Mouse (Mus musculus) fibroblast of lung, adult 2 months (primary cell): Measurements from ENCODE around the gene Dnah1.
A peak's percentile ranks its signal among the peaks of the same experiment; 100 is the strongest.

Experiments used
- DNase-seq: peaks from one replicate; pipeline ENCODE4 v3.0.0-alpha.2; 2011; ENCODE audit warnings: low read depth

Gene Dnah1

DNA sequence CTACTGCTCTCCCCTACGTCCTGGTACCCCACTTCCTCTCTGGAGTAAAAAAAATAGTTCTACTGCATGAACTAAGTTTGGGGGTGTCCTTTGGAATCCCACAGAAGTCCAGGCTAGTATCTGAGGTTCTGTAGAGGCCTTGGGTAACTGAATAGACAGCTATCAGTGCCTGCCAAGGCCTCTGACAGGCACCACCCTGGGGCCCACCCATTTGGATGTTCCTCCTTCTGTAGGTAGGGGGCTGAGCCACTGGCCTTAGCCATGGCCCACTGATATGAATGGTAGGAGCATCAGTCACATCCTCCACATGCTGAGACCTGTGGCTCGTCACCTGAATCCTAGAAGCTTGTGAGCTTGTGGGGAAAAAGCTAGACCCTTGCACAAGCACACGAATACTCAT, 5.9 kb downstream of the Dnah1 start:
- DNase-seq, result no peak

DNA sequence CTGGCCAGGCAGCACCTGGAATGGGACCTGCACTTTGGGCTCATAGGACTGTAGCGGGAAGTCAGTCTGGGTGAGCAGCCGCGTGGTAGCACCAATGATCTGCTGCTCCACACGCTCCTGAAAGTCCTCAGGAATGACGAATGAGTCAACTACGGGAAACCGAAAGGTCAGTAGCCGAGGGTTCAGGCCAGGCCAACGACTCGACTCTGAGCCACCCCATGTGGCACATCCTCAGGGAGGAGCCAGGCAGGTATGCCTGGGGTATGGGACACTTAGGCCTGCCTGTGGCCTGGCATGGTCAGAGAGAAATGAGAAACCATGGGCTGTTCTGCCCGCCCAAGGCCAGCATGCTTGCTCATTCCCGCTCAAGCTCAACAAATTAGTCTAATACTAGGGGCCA, 7.1 kb downstream of the Dnah1 start:
- DNase-seq, result no peak

DNA sequence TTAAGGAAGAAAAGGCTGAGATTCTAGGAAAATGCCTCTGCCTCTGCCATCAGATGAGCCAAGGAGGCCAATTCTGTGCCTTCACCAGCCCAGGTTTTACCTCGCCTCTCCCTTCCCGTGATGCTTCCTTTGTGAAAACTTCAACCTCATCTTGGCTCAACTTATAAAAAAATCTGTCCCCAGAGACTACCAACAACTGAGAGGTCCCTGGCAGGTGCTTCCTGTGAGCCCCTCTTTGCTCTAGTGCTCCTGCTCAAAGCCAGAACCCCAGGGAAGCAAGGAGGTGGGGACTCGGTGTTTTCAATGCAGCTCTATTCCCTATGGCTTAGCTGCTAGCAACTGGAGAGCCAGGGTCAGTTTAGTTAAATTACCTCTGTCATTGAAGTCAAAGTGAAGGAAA, 10.5 kb downstream of the Dnah1 start:
- no peak for DNase-seq

DNA sequence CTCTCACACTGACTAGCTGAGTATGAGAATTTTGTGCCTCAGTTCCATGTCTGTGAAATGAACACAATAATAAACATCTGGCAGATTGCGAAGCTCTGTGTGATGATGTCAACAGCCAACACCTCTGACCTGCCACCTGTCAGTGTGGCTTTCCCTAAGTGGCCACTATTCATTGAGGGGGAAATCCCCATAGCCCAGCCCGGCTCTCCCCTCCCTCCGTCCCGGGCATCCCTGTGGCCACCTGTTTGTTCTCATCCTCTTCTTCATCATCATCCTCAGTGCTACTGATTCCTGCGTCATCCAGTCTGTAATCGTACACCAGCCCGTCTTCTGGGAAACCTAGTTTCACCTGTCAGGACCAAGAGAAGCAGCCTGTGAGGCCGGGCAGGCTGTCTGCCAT, 38.0 kb downstream of the Dnah1 start:
- DNase-seq, result no peak

DNA sequence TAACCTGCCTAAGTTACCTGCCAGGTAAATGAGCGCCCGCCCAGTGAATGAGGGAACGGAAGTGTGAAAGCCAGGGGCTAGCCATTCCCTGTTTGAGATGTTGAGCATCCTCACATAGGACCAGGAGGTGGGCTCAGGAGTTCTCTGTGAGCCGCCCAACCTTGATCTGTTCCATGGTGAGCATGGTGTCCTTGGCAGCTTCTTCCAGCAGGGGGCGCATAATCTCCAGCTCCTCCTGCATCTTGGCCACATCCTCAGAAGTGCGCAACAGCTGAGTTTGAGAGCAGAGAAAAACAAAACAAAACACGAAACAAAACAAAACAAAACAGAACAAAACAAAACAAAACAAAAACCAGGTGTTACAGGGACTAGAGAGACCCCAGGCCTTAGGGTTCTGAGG, 51.5 kb downstream of the Dnah1 start:
- peak; percentile 22 for DNase-seq

DNA sequence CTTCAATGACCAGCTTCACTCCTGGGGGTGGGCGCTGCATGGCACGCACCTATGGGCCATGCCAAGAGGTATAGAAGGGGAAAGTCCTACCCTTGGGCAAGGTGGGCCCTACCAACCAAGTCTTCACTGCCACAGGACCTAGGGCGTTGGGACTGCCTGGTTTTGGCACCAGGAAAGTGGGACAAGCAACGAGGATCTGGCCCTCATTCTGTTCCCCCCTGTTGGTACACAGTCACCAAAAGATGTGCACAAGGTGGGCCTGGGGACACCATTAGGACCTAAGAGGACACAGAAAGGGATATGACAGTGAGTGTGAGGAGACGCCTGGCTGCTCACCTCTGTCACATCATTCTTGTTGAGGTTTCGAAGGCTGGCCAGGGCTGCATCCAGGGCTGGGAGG, 52.6 kb downstream of the Dnah1 start:
- DNase-seq, result no peak

DNA sequence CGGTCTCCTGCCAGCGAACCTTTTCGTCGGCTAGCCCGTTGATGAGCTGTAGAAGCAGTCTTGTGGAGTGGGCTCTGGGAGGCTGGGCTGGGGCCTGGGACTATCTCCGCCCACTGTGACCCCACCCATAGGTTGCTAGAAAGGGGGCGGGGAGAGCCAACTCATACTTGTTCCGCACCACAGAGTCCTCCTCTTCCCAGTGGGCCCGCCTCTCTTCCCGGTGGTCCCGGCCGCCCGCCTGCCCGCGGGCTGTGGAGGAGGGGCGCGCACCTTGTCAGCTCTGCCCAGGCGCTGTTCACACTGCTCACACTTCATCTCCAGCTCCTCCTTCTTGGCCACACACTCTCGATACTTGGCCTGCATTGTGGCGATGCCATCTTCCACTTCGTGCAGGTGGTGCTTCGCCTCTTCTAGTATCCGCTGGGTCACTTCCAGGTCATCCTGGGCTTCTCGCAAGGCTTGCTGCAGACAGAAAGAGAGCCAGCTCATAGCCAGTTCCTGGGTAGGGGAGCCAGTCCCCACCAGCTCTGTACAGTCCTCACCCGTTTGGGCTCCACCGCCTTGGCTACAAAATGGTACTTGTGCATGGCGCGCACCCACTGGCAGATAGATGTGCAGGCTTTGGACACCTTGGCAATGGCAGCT, 54.1 kb downstream of the Dnah1 start:
- DNase-seq, result no peak

DNA sequence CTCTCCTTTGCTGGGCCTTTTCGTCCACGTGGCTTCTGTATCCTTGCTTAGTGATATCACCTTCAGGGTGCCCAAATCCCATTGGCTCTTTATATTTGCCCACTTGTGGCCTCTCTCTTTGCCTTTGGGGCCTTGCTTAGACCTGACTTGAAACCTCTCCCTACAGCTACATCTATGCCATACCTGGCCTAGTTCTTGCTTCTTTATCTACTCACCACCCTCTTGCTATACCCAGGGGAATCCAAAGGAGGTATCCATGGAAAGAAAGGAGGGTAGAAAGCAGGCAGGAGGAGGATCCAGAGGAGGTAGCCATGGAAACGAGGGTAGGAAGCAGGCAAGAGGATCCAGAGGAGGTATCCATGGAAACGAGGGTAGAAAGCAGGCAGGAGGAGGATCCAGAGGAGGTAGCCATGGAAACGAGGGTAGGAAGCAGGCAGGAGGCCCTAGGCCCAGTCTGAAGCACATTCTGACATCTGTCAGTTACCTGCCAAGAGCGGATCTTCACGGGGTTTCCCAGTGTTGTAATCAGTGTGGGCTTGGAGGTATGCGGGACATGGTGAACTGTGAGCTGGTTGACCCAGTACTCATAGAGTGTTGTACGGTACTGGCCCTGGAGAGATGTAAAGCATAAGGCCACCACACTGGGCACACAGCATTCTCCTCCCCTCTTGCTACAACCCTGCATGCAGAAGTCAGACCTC, 55.2 kb downstream of the Dnah1 start:
- no peak for DNase-seq

DNA sequence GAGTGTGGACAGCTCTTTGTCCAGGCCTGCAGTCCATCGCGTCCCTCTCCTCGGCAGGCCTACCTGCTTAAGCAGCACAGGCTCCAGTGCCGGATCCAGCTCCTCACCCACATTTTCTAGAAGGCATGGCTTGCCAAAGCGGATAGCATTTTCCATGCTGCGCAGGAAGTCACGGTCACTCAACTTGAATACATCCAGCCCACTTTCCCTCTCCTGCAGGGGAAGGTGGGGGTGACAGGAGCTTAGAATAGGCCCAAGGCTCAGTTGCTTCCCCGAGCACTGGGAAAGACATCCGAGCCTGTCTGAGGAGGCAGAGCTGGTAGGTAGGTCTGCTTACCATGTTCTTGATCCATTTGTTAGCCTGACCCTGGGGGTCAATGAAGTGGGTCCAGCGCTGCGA, 56.0 kb downstream of the Dnah1 start:
- no peak for DNase-seq

DNA sequence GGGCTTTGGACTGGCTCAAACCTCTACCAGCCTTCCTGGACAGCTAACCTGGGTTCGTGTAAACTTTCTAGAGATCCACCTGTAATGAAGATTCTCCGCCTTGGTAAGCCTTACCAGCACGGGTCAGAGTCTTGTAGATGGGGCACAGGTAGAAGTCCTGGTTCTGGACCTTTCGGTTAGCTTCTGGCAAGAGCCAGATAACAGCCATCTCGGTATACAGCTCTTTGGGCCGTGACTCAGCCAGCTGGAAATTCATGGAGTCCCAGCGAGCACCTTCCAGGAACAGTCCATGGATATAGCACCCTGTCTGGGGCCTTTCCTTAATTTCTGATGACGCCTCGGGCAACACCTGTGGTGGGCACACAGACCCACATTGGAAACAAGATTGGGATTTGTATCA, 62.8 kb downstream of the Dnah1 start:
- DNase-seq, result no peak

DNA sequence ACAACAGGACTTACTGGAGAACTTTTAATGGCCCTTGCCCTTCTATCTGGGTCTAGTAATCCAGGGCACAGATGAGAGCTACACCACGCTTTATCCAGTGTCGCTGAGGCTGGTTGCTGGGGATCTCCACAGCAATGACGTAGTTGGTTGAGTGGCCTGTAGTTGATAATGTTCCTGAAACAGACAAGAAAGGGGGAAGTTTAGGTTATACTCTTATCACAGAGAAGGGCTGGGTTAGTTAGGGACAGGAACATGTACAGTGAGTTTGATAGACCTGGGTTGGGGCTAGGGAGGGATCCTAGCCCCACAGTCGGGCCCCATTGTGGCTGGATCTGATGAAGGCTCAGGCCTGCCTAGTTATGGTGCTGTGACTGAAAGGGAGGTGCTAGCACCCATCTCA, 63.3 kb downstream of the Dnah1 start:
- no peak for DNase-seq

DNA sequence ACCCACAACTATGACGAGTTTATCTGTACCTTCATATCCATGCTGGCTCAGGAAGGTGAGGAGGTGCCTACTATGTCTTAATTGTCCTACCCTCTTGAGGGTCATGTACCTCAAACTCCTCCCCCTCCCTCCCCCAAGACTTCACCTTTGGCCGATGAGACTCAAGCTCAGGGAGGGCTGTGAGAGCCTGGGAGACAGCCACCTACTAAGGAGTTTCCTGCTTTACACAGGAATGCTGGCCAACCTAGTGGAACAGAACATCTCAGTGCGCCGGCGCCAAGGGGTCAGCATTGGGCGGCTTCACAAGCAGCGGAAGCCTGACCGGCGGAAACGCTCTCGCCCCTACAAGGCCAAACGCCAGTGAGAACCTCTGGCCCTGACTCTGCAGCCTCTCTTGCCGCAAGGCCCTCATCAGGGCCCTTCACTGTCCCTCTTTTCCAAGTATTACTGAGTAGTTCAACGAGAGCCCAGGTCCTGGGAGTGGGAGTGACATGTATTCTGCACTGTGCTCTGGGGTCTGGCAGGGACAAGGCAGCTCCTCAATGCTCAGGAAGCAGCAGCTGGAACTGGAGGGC, 65.1 kb downstream of the Dnah1 start:
- DNase-seq, result no peak

DNA sequence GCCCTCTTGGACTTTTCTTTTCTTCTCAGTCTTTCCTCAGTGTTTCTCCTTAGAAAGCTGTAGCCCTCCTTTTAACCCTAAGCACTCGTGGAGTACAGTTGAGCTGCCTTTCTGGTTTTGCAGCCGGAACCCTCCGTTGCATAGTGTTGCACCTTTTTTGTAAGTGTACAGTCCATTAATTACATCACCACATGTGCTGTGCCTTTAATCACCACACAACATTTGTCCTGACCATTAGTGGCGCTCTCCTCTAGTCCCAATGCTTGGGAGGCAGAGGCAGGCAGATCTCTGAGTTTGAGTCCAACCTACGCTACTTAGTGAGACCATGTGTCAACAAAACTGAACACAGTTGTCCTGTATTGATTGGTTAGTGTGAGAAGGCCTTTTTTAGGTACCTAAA, 71.6 kb downstream of the Dnah1 start:
- no peak for DNase-seq

DNA sequence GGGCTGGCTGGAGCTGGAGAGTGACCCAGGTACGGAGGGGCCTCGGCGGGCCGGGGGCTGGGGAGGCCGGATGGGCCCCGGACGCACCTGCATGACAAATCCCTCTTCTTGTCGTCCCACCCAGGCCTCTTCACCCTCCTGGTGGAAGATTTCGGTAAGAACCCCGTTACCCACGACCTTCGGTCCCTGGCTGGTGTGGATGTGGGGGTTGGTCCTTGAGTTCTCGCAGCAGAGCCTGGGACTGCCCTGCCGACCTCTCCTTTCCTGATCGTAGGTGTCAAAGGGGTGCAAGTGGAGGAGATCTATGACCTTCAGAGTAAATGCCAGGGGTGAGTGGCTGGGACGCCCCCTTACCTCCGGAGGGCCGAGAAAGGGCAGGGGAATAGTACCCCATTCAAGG, 72.1 kb downstream of the Dnah1 start:
- DNase-seq, result no peak

DNA sequence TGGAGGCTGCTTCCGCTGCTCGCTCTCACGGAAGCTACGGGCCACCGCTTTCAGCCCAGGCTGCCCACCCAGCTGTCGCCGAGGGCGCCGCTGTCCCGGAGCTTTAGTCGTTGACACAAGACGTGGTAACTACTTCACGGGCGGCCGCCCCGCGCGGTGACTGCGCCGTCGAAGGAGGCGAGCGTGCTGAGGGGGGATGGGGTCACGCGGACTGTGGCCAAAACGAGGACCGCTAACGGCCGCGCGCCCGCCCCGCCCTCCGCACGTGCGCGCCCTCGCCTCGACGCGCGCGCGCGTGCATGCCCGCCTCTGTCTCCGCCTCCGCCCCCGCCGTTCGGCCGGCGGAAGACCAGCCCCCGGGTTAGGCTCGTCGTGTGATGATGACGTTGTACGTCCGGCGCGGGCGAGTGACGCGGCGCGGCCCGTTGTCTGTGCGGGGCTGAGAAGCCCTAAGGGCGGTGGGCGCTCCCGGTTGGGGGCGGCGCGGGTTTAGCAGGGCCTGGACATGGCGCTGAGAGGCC, 72.6 kb downstream of the Dnah1 start, which contains the start of the genes Phf7 and Bap1:
Phf7 (minus strand) TSS at position 234 of the 521 bp plus-strand sequence.
Bap1 (plus strand) TSS at position 367 of the 521 bp plus-strand sequence.
- peak; percentile 67 for DNase-seq

DNA sequence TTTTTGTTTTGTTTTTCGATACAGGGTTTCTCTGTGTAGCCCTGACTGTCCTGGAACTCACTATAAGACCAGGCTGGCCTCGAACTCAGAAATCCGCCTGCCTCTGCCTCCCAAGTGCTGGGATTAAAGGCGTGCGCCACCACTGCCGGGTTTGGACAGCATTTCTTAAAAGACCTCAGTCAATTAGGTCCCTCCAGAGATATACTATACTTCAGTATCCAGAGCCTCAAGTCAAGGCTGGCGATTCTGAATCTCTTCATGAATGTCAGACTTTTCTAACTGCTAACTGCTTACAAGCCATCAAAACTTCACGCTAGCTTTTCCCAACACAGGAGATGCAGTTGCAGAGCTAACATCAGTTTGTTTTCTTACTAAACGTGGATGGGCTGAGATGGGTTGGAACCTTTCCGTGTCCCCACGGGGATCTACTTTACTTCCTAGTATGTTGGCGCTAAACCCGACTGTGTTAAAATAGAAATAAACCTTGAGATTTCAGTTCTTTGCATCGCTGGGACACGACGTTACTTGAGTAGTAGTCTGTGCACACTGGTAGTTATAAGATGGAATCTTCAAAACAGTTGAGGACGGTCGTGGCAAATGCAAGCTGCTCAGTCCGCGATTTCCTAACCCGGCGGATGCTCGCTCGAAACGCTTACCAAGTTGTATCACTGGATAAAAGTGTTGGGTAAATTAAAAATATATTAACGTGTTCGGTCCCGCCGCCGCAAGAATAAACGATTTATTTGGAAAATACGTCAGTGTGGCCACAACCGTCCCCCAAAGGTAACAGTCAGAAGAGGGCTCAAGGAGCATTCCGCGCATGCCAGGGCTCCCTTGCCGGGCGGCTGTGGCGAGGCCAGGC, 73.2 kb downstream of the Dnah1 start:
- DNase-seq, result no peak

DNA sequence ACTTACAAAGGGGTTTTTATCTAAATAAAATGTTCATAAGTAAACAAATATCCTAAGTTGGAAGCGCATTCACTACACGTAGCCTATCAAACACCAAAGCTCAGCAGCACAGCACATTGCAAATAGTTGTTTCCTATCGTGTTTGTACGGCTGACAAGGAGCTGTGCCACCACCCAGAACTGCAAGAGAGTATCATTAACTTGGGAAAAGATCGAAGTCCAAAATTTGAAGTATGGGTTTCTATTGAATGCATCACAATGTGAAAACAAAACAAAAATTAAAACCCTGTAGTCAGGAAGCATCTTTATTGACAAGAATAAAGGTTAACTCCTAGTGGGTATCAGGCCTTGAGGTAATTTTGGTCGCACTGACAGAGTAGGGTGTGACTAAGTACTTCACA, 75.3 kb downstream of the Dnah1 start:
- DNase-seq, result no peak

DNA sequence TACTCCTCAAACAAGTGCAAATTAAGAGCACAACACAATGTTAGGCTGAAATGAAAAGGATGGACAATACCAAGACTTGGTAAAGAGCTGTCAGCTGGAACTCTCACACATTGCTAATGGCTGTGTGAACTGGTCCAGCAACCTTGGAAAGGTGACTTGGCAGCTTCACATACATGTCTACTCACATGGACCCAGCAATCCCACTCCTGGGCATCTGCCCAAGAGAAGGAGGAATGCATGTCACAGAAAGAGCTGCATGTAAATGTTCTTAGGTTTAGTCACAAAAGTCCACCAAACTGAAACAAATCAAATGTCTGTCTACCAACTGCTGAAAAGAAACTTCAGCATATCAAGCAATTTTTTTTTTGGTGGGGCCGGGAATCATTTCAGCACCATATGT, 77.8 kb downstream of the Dnah1 start:
- DNase-seq, result no peak

DNA sequence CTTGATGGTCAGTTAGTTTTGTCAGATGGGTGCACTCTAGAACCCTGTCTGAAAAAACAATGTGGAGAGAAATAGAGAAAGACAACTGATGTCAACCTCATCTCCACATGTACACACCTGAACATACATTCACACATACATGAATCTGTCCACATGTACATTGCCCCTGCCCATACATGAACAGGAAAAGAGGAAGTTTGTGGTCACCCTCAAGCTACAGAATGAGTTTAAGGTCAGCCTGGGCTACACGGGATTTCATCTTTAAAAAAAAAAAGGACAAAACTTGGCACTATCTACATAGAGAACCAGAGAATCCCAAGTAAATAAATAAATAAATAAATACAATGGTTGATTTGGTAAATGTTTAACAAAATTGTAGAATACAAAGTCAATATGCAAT, 78.9 kb downstream of the Dnah1 start:
- DNase-seq, result no peak

DNA sequence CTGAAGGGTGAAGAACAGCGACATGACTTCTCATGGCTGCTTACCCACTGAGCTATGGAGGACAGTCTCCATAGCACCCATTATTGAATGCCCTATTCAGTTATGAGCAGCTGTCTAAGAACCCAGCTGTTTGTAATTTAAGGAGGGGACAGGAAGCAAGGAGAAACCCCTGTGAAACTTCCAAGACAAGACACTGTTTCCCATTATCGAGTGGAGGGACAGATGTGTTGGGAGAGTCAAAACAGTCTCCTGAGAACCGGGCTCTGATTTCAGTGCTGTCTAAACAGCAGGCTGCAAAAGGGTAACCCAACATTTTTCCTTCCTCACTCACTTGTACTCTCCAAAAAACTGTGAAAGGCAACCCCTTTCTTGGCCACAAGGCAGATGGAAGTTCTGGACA, 83.2 kb downstream of the Dnah1 start:
- no peak for DNase-seq

DNA sequence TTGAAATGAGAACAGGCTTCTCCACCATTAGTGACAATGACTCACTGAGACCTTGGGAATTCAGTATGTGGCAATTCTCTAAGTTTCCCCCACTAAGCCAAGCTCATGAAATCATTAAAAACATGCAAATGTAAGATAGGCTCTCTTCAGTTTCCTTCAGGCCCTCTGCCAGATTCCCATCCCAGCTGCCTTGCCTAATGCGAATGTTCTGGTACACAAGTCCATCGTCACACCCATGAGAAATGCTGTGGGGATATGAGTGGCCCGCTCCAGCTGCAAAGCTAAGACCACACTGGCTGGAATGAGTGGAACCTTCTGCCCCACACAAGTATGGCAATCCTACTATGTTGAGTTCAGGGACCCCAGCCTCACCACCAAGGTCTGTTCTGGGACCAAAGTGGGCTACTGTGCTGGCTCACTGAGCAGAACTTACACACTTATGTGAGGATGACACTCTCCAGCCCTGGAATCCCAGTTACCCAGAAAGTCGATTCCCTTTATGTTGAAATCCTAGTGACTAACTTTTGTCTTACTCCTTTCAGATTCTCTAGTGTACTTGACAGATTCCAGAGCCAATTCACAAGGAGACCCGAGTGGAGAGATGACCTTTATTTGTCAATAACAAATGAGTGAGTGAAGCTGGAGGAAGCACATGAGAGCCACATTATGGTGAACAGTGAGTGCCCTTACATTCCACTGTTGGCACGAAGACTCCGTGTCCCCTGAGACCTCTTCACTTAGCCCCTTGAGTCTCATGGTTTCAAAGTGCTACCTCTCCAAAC, 86.4 kb downstream of the Dnah1 start:
- DNase-seq, result peak; percentile 43
